Mouse (Mus musculus) spleen, embryonic (tissue): ENCODE measurements around the gene Mllt10.

ENCODE experiments used
- CTCF ChIA-PET: fragments of 350-600 bp; sonication (Branson Sonifier 250); formaldehyde crosslinking; loops from one replicate; lab custom pipeline; 2022; lab: Charles Lee

Mllt10 gene

DNA sequence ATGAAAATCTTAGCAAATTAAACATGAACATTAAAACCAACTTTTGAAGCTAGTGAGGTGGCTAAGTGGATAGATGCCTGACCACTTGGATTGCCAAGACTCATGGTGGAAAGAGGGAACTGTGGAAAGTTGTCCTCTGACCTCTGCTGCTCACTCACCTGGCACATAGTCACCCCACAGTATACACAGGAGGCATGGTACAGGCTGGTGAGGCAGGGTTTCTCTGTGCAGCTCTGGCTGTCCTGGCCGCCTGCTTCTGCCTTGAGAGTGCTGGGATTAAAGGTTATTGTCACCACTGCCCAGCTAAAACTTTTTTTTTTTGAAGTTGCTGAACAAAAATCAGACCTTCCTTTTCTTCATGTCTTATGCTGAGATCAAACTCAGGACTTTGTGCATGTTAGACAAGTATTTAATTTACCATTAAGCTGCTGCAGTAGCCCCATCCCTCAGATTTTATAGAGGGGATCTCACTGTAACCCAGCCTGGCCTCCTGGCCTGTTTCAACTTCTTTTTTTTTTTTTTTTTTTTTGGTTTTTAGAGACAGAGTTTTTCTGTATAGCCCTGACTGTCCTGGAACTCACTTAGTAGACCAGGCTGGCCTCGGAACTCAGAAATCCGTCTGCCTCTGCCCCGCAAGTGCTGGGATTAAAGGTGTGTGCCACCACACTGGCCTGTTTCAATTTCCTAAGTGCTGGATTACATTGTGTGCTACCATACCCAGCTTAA lies 13.2 kb downstream of the Mllt10 start:
- CTCF ChIA-PET, result interaction anchor here (0.7 kb wide), 2 partner anchors 138 to 798 kb away, joined by 3 to 5 read pairs; no protein-coding TSS in a partner anchor

DNA sequence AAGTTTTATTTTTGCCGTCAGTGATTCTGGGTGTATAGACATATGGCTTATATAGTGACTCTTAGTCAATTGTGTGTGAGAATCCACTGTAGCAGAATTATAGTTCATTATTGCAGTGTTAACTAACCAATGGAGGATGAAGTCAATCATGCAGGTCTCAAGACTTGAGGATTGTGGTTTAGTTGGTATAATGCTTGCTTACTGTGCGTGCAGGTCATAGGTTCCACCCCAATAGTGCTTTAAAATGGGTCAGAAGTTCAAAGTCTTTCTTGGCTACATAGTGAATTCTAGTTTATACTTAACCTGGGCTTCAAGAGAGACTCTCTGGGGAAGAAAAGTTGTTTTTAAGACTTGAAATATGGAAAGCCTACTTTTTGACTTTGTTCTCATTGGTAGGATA lies 16.9 kb downstream of the Mllt10 start:
- CTCF ChIA-PET, result interaction anchor here (0.7 kb wide), 1 partner anchor 508 kb away, joined by 8 read pairs; no protein-coding TSS in a partner anchor

DNA sequence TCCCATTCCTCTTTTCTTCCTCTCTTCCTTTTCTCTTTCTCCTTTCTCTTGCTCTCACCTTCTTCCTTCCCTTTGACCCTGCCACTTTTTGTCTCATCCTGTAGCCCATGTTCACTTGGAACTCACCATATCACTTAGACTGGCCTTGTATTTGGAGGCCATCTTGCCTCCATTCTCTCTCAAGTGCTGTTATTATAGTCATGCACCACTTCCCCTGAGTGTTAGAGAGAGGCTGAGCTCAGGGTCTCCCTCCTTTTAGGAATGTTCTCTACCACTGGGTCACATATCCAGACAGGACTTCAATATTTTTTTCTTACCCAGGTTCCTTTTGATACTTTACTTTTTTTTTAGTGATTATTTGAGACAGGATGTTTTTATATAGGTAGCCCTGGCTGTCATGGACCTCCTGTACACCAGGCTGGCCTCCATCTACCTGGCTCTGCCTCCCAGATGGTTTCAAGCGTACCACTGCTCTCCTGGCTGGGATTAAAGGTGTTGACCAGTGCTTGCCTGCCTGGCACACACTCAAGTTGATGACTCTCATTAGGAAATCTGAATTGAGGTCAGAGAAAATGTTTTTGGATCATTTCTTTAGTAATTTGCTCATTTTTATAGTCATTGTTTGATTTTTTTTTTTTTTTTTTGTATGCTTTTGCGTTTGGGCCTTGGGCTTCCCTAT lies 25.3 kb downstream of the Mllt10 start:
- CTCF ChIA-PET, result no interaction called here

DNA sequence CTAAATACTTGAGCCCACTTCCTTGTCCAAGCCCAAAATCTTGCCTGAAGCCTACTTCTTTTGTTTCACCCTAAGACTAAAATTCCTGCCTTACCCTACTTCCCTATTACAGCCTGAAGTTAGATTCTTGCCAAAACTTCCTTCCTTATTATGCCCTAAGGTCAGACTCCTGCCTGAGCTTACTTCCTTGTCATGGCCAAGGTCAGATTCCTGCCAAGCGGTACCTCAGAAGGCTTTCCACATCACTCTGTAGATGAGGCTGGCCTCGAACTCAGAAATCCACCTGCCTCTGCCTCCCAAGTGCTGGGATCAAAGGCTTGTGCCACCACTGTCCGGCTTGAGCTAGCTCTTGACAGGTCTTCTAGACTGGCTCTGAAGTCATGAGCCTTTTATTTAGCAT lies 32.7 kb downstream of the Mllt10 start:
- CTCF ChIA-PET, result interaction anchor here (0.7 kb wide), 1 partner anchor 60 kb away, joined by 3 read pairs; no protein-coding TSS in a partner anchor

DNA sequence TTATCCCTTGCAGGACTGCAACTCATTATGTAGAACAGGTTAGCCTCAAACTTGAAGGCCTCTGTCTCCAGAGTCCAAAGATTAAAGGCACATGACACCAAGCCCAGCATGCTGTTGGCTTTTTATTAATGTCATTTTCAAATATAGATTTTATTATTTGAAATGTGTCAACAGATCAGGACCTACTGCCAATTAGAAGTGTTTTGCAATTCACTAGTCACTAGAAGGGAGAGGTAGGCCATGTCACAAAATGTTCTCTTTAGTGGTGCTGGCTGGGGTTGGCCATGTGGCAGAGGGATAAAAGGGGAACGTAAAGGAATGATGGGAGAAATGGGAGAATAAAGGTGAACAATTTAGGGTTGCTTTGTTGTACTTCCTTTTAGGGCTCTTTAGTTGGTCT lies 38.8 kb downstream of the Mllt10 start:
- CTCF ChIA-PET, result no interaction called here

DNA sequence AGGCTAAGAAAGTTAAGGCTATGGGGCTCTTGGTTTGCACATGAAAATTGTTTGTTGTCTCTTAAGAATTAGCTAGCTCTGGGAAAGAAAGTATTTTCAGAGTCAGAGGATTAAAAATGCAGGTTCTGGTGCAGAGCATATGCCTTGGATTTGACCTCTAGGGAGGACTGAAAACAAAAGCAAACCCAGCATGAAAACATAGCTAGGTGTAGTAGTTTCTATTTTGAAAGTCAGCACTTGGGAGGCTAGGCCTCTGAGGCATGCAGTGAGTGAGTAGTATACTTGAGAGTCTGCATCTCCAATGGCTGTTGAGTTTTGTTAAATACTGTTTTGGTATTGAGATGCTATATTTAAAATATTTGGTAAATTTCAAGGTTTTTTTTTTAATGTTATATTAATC lies 39.3 kb downstream of the Mllt10 start:
- CTCF ChIA-PET, result interaction anchor here (0.5 kb wide), 1 partner anchor 579 kb away, joined by 3 read pairs; no protein-coding TSS in a partner anchor

DNA sequence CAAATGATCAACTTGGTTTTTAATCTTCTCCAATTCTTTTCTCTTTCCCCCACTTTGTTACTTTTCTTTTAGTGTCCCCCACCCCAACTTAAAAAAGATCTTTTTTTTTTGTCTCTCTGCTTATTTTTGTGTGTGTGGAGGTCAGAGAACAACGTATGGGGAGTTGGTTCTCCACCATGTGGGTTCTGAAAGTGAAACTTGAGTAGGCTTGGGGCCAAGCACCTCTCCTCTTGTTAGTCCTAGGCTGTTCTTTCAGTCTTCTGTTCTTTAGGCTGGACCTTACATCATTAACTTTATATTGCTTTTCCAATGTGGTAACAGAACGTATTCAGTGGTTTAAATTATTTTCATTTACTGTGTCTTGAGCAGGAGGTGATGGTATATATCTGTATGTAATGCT lies 40.8 kb downstream of the Mllt10 start:
- CTCF ChIA-PET, result no interaction called here

DNA sequence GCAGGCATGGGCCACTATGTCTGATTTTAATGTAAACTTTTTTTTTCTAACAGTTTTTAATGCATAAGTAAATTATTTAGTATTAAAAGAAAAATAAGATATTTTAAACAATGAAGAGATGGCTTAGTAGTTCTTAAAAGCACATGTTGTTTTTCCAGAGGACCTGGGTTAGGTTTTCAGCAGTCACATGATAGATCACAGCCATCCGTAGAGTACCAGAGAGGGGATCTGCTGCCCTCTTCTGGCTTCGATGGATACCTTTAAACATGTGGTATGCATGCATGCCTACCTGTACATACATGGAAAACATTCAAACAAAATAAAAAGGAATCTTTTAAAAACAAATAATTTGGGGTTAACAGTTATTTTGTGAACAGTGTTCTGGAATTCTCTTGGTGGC lies 45.9 kb downstream of the Mllt10 start:
- CTCF ChIA-PET, result no interaction called here

DNA sequence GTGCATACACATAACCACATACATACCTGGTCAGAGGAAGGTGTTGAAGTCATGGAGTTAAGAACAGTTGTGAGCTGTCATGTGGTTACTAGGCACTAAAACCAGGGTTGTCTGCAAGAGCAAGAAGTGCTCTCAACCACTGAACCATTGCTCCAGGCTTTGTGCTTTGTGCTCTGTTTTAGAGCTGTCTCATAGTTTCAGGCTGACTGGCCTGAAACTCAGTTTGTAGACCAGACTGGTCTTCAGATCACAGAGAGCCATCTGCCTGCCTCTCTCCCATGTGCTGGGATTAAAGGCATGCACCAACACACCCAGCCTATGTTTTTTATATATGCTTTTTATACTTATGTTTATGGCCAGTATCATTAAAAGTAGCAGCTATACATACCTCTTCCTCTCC lies 52.5 kb downstream of the Mllt10 start:
- CTCF ChIA-PET, result no interaction called here

DNA sequence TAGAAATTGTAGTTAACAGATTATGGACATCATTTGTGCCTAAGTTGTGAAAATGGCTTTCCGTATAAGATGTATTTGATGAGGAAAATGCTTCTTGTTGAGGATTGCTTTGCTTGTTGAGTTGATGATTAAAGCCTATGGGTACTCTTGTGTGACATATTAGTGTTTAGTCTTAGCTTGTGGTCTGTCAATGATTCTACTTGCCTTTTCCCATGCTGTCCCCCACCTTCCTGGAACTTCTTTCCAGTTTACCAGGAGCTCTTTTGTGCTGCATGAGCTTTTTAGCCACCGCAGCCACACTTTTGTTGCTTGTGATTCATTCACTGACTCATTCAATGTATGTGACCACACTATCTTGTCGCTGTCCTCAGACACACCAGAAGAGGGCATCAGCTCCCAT lies 53.2 kb downstream of the Mllt10 start:
- CTCF ChIA-PET, result no interaction called here

DNA sequence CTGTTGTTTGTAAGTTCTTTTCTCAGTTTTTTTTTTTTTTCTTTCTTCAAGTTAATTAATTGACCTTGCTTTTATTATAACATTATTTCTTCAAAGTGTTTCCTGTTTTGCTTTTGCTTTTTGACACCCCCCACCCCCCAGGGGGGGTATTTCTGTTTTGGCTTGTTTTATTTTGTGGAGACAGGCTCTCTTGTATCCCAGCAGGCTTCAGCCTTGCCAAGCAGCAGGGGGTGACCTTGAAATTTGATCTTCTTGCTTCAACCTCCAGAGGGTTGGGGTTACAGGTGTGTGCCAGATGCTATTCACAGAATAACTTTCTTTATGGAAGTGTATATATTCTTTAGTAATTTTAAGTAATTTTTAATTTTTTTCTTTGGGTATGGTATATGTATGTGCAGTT lies 56.4 kb downstream of the Mllt10 start:
- CTCF ChIA-PET, result no interaction called here

DNA sequence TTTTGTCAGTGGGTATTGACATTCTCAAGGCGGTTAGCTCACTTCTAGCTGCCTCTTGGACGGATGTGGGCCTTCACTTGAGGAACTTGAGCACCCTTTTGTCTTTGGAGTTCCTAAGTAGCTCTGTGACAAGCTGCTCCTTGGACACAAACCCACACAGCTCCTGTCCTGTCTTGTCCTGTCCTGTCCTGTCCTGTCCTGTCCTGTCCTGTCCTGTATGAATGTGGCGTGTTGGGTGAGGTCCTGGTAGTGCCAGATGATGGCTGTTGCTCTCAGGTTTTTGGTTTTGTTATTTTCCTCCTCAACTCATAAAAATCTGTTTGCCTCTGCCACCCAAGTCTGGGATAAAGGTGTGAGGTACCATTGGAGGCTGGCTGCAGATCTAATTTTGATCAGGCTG lies 61.4 kb downstream of the Mllt10 start:
- CTCF ChIA-PET, result no interaction called here

DNA sequence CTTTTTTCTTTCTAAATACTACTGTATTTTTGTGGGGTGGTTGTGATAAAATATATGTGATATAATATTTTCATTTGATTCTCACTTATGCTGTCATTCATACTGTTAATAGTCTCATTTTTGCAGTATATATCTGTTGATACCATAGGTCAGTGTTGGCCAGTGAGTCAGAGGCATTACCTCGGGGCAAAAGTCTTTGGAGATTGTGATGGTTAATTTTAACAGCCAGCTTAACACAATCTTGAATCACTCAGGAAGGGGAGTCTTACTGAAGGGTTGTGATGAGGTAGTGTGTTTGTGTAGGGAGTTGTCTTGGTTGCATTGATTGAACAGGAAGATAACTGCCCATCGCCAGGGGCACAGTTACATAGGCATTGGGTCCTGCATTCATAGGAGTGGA lies 83.1 kb downstream of the Mllt10 start:
- CTCF ChIA-PET, result no interaction called here

DNA sequence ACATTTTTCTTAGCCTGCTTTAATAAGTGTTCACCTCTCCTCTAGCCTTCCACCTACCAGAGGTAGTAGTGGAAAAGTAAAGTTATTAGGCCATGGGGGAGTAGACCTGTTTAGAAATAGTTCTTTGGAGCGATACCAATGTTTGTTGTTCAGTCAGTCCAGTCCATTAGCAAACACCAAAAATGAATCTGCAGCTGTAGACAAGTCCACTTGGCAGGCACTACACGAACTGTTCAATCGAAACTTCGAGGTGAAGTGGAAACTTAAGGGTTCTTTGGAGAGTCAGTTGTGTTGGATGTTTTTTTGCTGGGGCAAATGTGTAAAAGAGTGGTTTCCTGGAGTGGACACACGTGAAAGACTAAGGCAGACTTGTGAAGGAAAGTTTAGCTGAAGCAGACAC lies 84.6 kb downstream of the Mllt10 start:
- CTCF ChIA-PET, result no interaction called here

DNA sequence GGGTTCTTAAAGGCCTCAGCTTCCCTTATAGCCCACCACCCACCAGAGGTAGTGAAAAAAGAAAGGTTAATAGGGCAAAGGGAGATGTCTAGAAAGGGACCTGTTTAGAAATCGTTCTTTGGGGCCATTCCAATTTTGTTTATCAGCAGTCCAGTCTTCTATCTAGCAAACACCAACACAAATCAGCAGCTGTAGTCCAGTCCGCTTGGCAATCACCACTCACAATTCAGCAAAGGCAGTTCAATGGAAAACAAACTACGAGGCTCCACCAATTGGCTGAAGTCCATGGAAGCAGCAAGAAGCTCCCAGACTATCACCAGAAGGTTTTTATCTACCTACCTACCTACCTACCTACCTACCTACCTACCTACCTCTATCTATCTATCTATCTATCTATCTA lies 101.1 kb downstream of the Mllt10 start:
- CTCF ChIA-PET, result no interaction called here

DNA sequence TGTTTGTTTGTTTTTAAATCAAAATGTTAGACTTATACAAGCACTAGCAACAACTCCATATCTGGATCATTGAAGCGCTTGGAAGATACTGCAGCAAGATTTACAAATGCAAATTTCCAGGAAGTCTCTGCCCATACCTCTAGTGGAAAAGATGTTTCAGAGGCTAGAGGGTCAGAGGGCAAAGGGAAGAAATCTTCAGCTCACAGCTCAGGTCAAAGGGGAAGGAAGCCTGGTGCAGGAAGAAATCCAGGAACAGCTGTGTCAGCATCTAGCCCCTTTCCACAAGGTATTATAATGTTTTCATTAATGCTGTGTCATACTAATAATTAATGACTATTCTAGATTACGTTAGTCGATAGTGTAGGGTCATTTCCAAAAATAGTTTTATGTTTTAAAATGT lies 104.4 kb downstream of the Mllt10 start:
- CTCF ChIA-PET, result no interaction called here

DNA sequence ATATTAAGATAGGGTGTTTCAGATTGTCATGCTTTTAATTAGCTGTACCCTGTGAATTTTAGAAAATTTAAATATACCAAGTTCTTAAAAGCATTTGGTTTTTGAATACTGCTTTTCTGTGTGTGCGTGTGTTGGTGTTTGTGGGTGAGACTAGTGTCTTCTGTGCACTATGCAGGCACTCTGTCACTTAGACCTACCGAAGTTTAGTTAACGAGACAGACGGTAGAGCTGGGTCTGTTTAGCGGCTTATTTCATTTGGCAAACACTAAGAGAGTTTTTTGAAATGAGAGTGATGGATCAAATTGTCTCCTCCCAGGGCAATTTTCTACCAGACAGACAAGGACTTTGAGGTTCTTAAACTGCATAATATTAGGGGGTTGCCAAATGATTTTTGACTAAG lies 106.0 kb downstream of the Mllt10 start:
- CTCF ChIA-PET, result no interaction called here

DNA sequence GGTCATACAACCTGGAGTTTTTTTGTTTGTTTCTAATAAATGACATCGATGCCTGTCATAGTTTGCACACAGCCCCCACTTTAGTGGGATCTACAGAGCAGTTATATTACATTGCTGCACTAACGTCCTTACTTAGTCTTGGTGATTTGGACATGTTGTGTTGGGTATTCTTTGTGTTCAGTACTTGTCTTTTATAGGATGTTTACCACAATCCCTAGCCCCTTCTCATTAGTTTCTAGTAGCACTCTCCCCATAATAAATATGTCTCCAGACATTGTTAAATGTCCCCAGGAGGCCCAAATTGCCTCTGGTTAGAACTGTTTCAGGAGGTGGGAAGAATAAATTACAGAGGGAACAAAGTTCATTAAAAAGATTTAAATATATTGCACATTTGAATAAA lies 110.5 kb downstream of the Mllt10 start:
- CTCF ChIA-PET, result no interaction called here

DNA sequence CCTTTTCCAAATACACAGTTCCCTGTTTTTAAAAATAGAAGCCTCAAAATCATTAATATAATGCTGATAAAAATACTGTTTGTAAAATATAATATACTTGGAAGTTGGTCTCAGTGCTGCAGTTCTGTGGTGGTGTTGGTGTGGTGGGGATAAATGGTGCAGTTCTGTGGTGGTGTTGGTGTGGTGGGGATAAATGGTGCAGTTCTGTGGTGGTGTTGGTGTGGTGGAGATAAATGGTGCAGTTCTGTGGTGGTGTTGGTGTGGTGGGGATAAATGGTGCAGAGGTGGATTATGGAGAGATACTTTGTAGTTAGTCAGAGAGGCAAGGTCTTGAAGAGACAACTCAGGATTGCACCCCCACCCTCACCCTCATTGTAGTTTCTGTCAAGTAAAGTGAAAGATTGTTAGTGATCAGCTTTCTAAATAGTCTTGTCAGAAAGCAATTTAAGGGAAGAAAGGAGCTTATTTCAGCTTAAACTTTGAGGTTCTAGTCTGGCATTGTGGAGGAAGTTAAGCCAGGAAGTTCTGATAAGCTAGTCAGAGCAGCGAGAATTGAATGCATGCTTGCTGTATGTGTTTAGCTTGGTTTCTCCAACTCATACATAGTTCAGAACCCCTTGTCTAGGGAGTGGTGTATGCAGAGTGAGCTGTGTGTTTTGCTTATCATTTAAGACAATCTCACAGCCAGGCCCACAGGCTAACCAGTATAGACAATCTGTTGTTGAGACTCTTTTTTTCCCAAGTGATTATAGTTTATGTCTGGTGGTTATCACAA lies 114.3 kb downstream of the Mllt10 start:
- CTCF ChIA-PET, result no interaction called here

DNA sequence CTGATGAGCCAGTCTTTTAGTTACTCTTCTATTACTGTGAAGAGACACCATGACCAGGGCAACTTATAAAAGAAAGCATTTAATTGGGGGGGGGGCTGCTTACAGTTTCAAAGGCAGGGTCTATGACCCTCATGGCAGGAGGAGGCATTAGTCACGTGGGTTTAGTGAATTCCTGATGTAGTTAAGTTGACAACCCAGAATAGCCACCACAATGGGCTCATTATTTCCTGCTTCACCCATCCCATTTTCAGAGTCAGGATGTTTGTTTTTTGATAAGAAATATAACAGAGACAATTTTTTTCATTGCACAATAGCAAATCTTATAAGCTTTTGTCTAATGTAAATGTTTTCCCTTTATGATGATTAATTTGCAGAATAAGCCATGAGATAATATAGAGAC lies 120.2 kb downstream of the Mllt10 start:
- CTCF ChIA-PET, result no interaction called here

DNA sequence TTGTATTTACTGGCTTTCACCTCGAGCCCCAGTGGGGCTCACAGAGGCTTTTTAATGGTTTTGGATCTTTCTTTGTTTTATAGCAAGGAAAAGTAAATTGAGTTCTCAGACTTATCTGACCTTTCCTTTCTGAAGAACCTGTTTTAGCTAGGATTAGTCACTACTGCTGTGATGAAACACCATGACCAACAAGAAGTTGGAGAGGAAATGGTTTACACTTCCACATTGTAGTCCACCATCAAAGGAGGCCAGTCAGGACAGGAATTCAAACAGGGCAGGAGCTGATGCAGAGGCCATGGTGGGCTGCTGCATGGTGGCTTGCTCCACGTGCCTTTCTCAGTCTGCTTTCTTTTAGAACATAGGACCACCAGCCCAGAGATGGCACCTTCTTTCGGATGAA lies 121.2 kb downstream of the Mllt10 start:
- CTCF ChIA-PET, result no interaction called here

DNA sequence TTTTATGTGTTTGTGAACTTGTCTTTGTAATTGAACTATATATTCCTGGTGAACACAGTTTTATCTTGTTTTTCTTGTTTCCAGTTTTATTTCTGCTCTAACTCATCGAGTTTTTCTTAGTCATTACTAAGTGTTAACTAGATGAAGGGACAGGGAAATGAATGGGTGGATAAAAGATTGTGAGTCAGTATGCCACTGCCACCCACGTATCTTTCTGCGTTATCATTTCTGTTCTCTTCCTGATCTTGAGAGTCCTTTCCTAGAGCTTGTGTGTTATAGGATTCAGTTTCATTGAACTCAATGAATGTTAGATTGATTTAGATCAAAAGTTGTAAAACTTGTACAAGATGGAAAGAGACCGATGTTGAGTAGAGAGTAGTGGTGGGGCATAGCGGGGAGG lies 125.3 kb downstream of the Mllt10 start:
- CTCF ChIA-PET, result no interaction called here

DNA sequence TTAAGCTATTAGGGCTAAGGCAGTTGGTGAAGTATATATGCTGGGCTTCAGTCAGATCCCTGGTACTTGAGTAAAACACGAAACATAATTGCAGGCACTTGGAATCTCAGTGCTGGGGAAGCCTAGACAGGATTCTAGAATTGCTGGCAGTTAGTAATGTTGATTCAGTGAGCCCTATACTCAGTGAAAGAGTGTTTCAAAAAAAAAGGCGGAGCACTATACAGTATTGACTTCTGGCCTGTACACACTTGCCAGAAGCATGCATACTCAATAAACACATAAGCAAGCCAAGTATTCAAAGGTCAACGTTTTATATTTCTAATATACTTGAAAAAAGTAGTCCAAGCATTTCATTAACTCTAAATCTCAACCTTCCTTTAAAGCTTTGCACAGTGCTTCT lies 126.6 kb downstream of the Mllt10 start:
- CTCF ChIA-PET, result no interaction called here
